Mouse (Mus musculus) ovary, adult 2 months (tissue): ENCODE results near the gene Haus6. TPM values are rescaled to one million over a fixed set of nuclear protein-coding genes. Genes with fewer than 3 reads are reported as not detected.

Experiments used
- polyA plus RNA-seq: library from polyadenylated mRNA; depleted of rRNA; stranded (reverse); fragments of >200 nt; gene quantifications from 2 replicates; pipeline ENCODE4 v1.2.3, GENCODE M21; 2012; rRNA removed

The Haus6 gene
- polyA plus RNA-seq: 11.0 TPM in 2 replicates

GRCm38 (mm10) chr4:86611524-86612288, at the start of gene Haus6:
Gene Haus6, minus strand, starts transcription at chr4:86612055.

GRCm38 (mm10) chr4:86575283-86575983, 36.4 kb downstream of the Haus6 start, which contains the start of gene Rraga:
Gene Rraga, plus strand, starts transcription at chr4:86575668.

GRCm38 (mm10) chr4:86558228-86558627, 53.6 kb downstream of the Haus6 start, which contains the start of gene Saxo1:
Gene Saxo1, minus strand, starts transcription at chr4:86558328.

Other genes starting within 250 kb of the Haus6 start
- 0.17 TPM in 1 of 2 replicates, not detected in the other for gene Saxo1, start 53.7 kb downstream of the Haus6 start, polyA plus RNA-seq
- gene Rraga, start 36.4 kb downstream of the Haus6 start, polyA plus RNA-seq: 50.2 and 87.6 TPM in 2 replicates
- 154 and 168 TPM in 2 replicates for gene Plin2, start 58.0 kb upstream of the Haus6 start, polyA plus RNA-seq
- 6.3 and 7.0 TPM in 2 replicates for gene Dennd4c, start 136.5 kb upstream of the Haus6 start, polyA plus RNA-seq
- gene Rps6, start 245.4 kb upstream of the Haus6 start, polyA plus RNA-seq: 496 and 505 TPM in 2 replicates